Mouse (Mus musculus) liver, postnatal 0 days (tissue): ENCODE data around the gene Igsf3.

Experiments used
- CTCF ChIP-seq: sonication (generic); IDR thresholded peaks from 2 replicates; pipeline ENCODE4 v1.5.1; 2016; ENCODE audit warnings: antibody characterized with exemption, low read depth
- EP300 ChIP-seq: IDR thresholded peaks from 2 replicates; pipeline ENCODE4 v1.6.1; 2016; ENCODE audit warnings: antibody characterized with exemption, low read depth, mild to moderate bottlenecking

DNA sequence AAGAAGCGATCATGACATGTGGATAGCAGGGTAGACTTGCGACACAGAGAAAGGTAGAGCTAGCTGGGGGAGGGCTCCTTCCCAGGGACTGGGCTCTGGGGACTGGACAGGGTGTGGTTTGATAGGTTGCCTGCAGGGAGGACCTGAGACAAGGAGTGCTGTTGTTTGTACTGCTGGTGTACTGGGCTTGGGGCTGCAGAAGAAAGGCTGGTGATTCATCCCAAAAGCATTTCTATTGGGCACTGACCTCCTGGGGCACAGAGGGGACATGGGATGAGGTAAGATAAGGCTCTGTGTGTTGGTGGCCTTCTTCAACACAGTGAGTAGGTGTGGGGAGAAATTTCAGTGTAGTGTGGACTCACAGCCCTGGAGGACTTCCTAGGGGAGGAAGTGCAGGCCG lies 29.2 kb downstream of the Igsf3 start:
- TF ChIP-seq CTCF, result no peak
- TF ChIP-seq EP300, result no peak
